Mouse (Mus musculus) heart, adult 8-10 months (tissue): ENCODE results near the gene Atf7ip. TPM values are rescaled to one million over a fixed set of nuclear protein-coding genes. Genes with fewer than 3 reads are reported as not detected.

Experiments used
- DNase-seq: peaks from one replicate; pipeline ENCODE4 v3.0.0; 2022; ENCODE audit warnings: low spot score
- total RNA-seq, 4 experiments: library from RNA; stranded (reverse); gene quantifications; 2 replicates each; pipeline ENCODE4 v1.2.4; 2022

Gene Atf7ip
- total RNA-seq, 4 experiments from 2014 or later, result 68.3 to 94.1 (median 76.8) TPM

- DNase-seq, result no peak
These were observed 19.8 kb upstream of the Atf7ip start for GRCm38 (mm10) chr6:136486166-136486565.

- no peak for DNase-seq
These were observed 19.0 kb upstream of the Atf7ip start for GRCm38 (mm10) chr6:136486801-136487553.

DNA sequence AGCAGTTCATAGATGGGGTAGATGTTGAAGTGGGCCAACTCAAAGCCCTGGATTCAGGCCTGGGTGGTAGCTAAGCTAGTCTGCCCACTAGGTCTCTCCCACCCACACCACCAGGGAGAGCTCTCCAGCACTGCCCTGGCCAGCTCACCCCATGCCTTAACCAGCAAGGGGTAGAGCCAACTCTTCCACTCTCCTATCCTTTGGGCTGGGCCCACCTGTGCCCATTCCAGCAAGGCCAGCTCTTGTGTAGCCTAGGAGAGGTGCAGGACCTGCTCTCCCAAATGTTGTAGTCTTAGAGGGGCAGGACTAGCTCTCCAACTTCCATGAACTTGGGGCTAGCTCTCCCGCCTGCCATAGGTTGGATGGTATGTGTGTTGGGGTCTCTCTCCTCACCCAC lies 18.4 kb upstream of the Atf7ip start:
- no peak for DNase-seq

GRCm38 (mm10) chr6:136489899-136490298 lies 16.1 kb upstream of the Atf7ip start:
- DNase-seq, result no peak

- DNase-seq, result no peak
These were observed 15.2 kb upstream of the Atf7ip start for GRCm38 (mm10) chr6:136490516-136491475.

- DNase-seq, result no peak
These were observed 14.3 kb upstream of the Atf7ip start for GRCm38 (mm10) chr6:136491631-136492030.

- DNase-seq, result no peak
These were observed 13.7 kb upstream of the Atf7ip start for GRCm38 (mm10) chr6:136492251-136492650.

DNA sequence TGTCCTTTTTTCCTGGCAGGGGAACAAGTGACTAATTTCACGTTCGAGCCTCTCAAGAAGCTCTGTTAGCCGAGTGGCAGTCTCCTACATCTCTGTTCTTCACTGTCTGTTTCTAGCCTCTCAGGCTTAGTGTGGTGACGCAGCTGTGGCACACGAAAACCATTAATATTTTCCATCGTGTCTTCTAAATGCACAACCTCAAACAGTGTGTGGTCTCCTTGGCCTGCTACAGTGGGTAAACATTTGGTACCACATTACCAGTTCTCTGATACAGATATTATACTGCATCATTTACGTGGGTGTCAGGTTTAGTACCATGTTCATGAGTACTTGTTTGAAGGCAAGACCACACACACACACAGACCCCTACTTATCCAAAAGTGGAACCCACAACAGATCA lies 12.5 kb upstream of the Atf7ip start:
- no peak for DNase-seq

- no peak for DNase-seq
These were observed 11.8 kb upstream of the Atf7ip start for GRCm38 (mm10) chr6:136493910-136494751.

DNA sequence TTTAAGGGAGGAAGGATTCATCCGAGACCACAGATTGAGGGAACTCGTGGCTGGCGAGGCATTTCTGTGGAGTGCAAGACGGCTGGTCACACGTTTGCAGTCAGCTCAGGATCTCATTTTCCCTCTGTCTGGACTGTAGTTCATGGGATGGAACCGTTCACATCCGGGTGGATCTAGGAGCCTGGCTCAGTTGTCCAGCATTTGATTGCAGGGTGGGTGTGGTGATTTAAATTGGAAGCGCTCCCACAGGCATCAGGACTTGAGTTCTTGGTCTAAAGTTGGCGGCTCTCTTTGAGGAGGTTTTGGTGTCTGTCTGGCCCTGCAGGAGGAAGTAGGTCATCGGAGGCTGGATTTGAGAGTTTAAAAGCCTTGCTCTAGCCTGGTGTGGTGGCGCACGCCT lies 10.9 kb upstream of the Atf7ip start:
- no peak for DNase-seq

DNA sequence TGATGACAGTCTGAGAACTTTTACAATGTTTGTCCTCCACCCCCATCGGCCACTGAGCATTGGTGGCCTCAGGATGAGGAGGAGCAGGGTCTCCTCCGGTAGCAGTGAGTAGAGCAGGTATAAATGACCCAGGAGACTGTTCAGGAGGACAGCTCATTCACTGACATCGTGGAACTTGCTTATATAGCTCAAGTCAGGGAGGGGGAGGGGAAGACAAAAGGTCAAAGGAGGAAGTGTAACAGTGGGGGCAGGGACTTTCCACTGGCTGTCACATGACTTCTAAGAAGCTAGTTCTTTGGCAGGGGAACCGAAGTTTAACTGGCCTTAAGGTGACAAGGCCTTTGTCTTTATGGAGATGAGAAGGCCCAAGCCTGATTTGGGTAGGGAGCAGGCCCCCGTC lies 8.2 kb upstream of the Atf7ip start:
- DNase-seq, result peak; percentile 38

- no peak for DNase-seq
These were observed 6.5 kb upstream of the Atf7ip start for GRCm38 (mm10) chr6:136499292-136499977.

DNA sequence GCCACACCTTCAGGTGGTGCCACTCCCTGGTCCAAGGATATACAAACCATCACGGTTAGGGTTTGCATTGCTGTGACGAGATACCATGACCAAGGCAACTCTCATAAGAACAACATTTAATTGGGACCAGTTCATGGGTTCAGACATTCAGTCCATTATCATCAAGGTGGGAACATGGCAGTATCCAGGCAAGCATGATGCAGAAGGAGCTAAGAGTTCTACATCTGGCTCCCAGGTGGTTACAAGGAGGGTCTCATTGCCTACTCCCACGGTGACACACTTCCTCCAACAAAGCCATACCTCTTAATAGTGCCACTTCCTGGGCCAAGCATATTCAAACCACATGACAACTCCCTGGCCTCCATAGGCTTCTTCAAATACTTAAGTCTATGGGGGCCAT lies 2.7 kb downstream of the Atf7ip start:
- no peak for DNase-seq

DNA sequence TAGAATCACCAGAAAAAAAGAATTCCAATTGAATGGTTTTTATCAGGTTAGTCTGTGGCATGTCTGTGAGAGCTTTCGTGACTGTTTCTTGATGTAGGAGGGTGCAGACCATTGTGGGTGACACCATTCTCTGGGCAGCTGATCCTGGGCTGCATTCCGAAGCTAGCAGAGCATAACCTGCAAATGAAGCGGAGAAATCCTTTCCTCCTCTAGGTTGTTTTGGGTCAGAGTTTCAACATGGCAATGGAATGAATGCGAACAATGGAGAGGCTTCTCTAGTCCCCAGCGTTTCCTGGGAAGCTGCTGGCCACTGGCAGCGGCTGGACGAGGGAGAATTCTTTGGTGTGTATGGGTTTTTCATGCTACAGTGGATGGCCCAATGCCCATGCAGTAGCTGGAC lies 5.0 kb downstream of the Atf7ip start:
- DNase-seq, result no peak

DNA sequence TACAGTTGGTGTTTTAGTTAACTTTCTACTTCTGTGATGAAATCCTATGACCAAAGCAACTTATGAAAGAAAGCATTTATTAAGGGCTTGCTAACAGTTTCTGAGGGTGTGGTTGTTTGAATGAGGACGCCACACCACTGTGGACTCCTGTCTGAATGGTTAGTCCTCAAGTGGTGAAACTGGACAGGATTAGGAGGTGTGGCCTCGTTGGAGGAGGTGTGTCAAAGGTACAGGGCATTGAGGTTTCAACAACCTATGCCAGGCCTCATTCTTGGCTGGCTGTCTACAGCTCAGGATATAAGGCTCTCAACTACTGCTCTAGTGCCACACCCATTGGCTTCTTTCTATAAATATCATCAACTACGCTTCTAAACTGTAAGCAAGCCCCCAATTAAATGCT lies 6.4 kb downstream of the Atf7ip start:
- DNase-seq, result no peak

- no peak for DNase-seq
These were observed 10.7 kb downstream of the Atf7ip start for GRCm38 (mm10) chr6:136516626-136517025.

DNA sequence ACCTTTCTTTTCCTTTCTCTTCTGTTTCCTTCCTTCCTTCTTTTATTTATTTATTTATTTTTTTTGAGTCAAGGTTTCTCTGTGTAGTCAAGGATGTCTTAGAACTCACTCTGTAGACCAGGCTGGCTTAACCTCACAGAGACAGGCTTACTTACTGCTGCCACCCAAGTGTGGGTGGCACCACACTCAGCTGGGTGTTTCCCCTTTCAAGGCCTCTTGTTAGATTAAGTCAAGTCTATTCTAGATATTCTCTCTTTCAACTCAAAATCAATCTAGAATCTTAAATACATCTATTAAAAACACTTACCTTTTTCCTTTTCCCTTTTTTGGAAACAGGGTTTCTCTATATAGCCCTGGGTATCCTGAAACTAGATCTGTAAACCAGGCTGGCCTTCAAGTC lies 11.3 kb downstream of the Atf7ip start:
- no peak for DNase-seq

- DNase-seq, result peak; percentile 97
These were observed 12.7 kb downstream of the Atf7ip start for GRCm38 (mm10) chr6:136518537-136519246.

DNA sequence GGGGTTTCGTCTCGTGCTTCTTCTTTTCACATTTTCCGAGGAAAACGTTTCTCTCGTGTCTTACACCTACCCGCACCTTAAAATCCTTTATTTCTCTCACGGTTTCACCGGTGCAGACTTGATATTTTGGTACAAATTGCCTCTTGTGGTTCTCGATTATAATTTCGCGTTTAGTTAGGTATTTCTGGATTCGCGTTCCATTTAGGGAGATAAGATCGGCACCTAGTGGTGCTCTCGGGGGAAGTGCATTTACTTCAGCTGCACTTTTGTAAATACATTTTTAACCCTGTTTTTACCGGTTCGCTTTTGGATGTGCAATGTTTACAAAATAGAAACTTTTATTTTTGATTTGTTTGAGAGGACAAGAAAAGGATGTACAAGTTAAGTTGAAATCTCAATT lies 13.3 kb downstream of the Atf7ip start:
- DNase-seq, result no peak

DNA sequence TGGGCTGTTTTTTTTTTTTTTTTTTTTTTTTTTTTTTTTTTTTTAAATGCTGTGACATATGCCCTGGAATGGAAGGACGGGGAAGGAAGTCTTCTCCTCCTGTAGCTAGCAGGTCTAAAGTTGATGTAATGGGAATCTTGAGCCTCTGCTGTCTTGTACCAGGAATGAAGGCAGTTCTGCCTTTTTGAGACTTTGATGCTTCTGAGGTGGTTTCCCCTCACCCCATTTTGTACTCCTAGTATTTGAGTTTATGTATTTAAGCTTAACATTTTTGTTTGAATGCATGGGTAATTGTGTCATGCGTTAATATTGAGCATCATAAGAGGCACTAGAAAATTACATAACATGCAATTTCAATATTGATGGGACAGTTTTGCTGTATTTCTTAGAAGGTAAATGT lies 14.4 kb downstream of the Atf7ip start:
- DNase-seq, result no peak

DNA sequence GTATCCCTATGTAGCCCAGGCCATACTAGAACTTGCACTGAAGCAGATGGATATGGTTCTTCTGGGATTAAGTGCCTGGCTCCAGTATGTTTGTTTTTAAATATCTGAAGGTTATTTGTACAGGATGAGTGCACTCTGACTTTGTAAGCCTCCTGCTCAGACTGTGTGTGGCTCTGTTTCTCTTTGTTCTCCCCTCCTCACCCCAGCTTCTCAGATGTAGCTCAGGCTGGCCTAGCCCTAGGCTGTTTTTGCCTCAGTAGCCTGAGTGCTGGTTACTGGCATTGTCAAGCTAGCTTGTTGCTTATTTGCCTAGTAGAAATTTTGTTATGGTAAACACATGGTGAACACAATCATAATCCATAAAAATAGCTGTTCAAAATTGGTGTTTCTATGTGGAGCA lies 15.7 kb downstream of the Atf7ip start:
- no peak for DNase-seq
